Mouse (Mus musculus): ENCODE data around the gene Hnrnpa3. TPM values are rescaled to one million over a fixed set of nuclear protein-coding genes. Genes with fewer than 3 reads are reported as not detected.

The Hnrnpa3 gene
- polyA plus RNA-seq, 1 experiment from 2014 or later: 150 TPM

- Histone ChIP-seq H3K36me3 (ENCODE audit: control insufficient read depth, insufficient read depth, low read length) (no peaks in the 10 kb centered on the region), H3K27ac (ENCODE audit: low read depth, low read length) (no peak overlapping the region), H3K9me3 (ENCODE audit: control insufficient read depth, low read length) (no peaks in the 10 kb centered on the region), H3K4me3 (ENCODE audit: low read length) (no peak overlapping the region), H3K4me2 (ENCODE audit: low read length) (no peak overlapping the region), H3K27me3 (replicated peaks; ENCODE audit: control insufficient read depth, insufficient read depth, low read length) (no peaks in the 10 kb centered on the region), H3K9ac (ENCODE audit: low read depth, low read length) (no peak overlapping the region), H3K4me1 (ENCODE audit: control insufficient read depth, insufficient read depth, low read depth, low read length) (no peaks in the 10 kb centered on the region)
- 92% methylated on average over 6 of the region's 6 CpGs for WGBS
- no peak for ATAC-seq
These were observed 15.1 kb upstream of the Hnrnpa3 start for GRCm38 (mm10) chr2:75643950-75644349.

GRCm38 (mm10) chr2:75645251-75645650 is 13.8 kb upstream of the Hnrnpa3 start:
- no peak overlapping the region for H3K4me2 ChIP-seq (ENCODE audit: low read length)
- no peaks in the 10 kb centered on the region for H3K9me3 ChIP-seq (ENCODE audit: control insufficient read depth, low read length)
- no peaks in the 10 kb centered on the region for H3K27me3 ChIP-seq (replicated peaks; ENCODE audit: control insufficient read depth, insufficient read depth, low read length)
- H3K4me1 ChIP-seq (ENCODE audit: control insufficient read depth, insufficient read depth, low read depth, low read length): no peaks in the 10 kb centered on the region
- no peak overlapping the region for H3K27ac ChIP-seq (ENCODE audit: low read depth, low read length)
- 94% methylated on average over 12 of the region's 12 CpGs for WGBS
- no peaks in the 10 kb centered on the region for H3K36me3 ChIP-seq (ENCODE audit: control insufficient read depth, insufficient read depth, low read length)
- no peak overlapping the region for H3K9ac ChIP-seq (ENCODE audit: low read depth, low read length)
- no peak overlapping the region for H3K4me3 ChIP-seq (ENCODE audit: low read length)
- no peak for ATAC-seq

GRCm38 (mm10) chr2:75650437-75650836 is 8.6 kb upstream of the Hnrnpa3 start:
- Histone ChIP-seq H3K4me3 (ENCODE audit: low read length) (no peak overlapping the region), H3K36me3 (ENCODE audit: control insufficient read depth, insufficient read depth, low read length) (no peaks in the 10 kb centered on the region), H3K4me1 (ENCODE audit: control insufficient read depth, insufficient read depth, low read depth, low read length) (no peaks in the 10 kb centered on the region), H3K27me3 (replicated peaks; ENCODE audit: control insufficient read depth, insufficient read depth, low read length) (no peaks in the 10 kb centered on the region), H3K9me3 (ENCODE audit: control insufficient read depth, low read length) (no peaks in the 10 kb centered on the region), H3K27ac (ENCODE audit: low read depth, low read length) (no peak overlapping the region), H3K9ac (ENCODE audit: low read depth, low read length) (no peak overlapping the region), H3K4me2 (ENCODE audit: low read length) (no peak overlapping the region)
- 88% methylated on average over 1 of the region's 1 CpGs for WGBS
- no peak for ATAC-seq

GRCm38 (mm10) chr2:75653150-75653549 is 5.9 kb upstream of the Hnrnpa3 start:
- Histone ChIP-seq H3K9ac (ENCODE audit: low read depth, low read length) (no peak overlapping the region), H3K36me3 (ENCODE audit: control insufficient read depth, insufficient read depth, low read length) (no peaks in the 10 kb centered on the region), H3K4me1 (ENCODE audit: control insufficient read depth, insufficient read depth, low read depth, low read length) (peaks cover 6% of the 10 kb centered on the region), H3K9me3 (ENCODE audit: control insufficient read depth, low read length) (no peaks in the 10 kb centered on the region), H3K27me3 (replicated peaks; ENCODE audit: control insufficient read depth, insufficient read depth, low read length) (no peaks in the 10 kb centered on the region), H3K4me2 (ENCODE audit: low read length) (no peak overlapping the region), H3K4me3 (ENCODE audit: low read length) (no peak overlapping the region), H3K27ac (ENCODE audit: low read depth, low read length) (no peak overlapping the region)
- ATAC-seq: no peak

- WGBS: 71% methylated on average over 1 of the region's 1 CpGs
- Histone ChIP-seq H3K27ac (ENCODE audit: low read depth, low read length) (no peak overlapping the region), H3K4me3 (ENCODE audit: low read length) (no peak overlapping the region), H3K9me3 (ENCODE audit: control insufficient read depth, low read length) (no peaks in the 10 kb centered on the region), H3K9ac (ENCODE audit: low read depth, low read length) (no peak overlapping the region), H3K4me2 (ENCODE audit: low read length) (no peak overlapping the region), H3K4me1 (ENCODE audit: control insufficient read depth, insufficient read depth, low read depth, low read length) (peaks cover 6% of the 10 kb centered on the region), H3K27me3 (replicated peaks; ENCODE audit: control insufficient read depth, insufficient read depth, low read length) (no peaks in the 10 kb centered on the region), H3K36me3 (ENCODE audit: control insufficient read depth, insufficient read depth, low read length) (no peaks in the 10 kb centered on the region)
- ATAC-seq: no peak
These were observed 4.4 kb upstream of the Hnrnpa3 start for GRCm38 (mm10) chr2:75654679-75655078.

- Histone ChIP-seq H3K4me1 (ENCODE audit: control insufficient read depth, insufficient read depth, low read depth, low read length) (peaks cover 16% of the 10 kb centered on the region), H3K9me3 (ENCODE audit: control insufficient read depth, low read length) (no peaks in the 10 kb centered on the region), H3K36me3 (ENCODE audit: control insufficient read depth, insufficient read depth, low read length) (no peaks in the 10 kb centered on the region), H3K27me3 (replicated peaks; ENCODE audit: control insufficient read depth, insufficient read depth, low read length) (no peaks in the 10 kb centered on the region), H3K4me3 (ENCODE audit: low read length) (no peak overlapping the region), H3K9ac (ENCODE audit: low read depth, low read length) (no peak overlapping the region), H3K27ac (ENCODE audit: low read depth, low read length) (peak overlapping the region; percentile 55), H3K4me2 (ENCODE audit: low read length) (no peak overlapping the region)
- 94% methylated on average over 5 of the region's 5 CpGs for WGBS
- no peak for ATAC-seq
These were observed 2.1 kb upstream of the Hnrnpa3 start for GRCm38 (mm10) chr2:75656924-75657323.

GRCm38 (mm10) chr2:75657907-75658691 is 962 bp upstream of the Hnrnpa3 start:
- Histone ChIP-seq H3K9me3 (ENCODE audit: control insufficient read depth, low read length) (no peaks in the 10 kb centered on the region), H3K36me3 (ENCODE audit: control insufficient read depth, insufficient read depth, low read length) (peaks cover 8% of the 10 kb centered on the region), H3K9ac (ENCODE audit: low read depth, low read length) (peak overlapping the region; percentile 79), H3K4me1 (ENCODE audit: control insufficient read depth, insufficient read depth, low read depth, low read length) (peaks cover 16% of the 10 kb centered on the region), H3K27me3 (replicated peaks; ENCODE audit: control insufficient read depth, insufficient read depth, low read length) (no peaks in the 10 kb centered on the region), H3K4me3 (ENCODE audit: low read length) (peak overlapping the region; percentile 89), H3K4me2 (ENCODE audit: low read length) (peak overlapping the region; percentile 58), H3K27ac (ENCODE audit: low read depth, low read length) (peak overlapping the region; percentile 95)
- WGBS: 1% methylated on average over 18 of the region's 18 CpGs
- no peak for ATAC-seq

- WGBS: under 1% methylated on average over 31 of the region's 47 CpGs
- H3K4me1 ChIP-seq (ENCODE audit: control insufficient read depth, insufficient read depth, low read depth, low read length): peaks cover 16% of the 10 kb centered on the region
- H3K9ac ChIP-seq (ENCODE audit: low read depth, low read length): peak overlapping the region; percentile 99
- no peaks in the 10 kb centered on the region for H3K9me3 ChIP-seq (ENCODE audit: control insufficient read depth, low read length)
- peak overlapping the region; percentile 89 for H3K4me3 ChIP-seq (ENCODE audit: low read length)
- peaks cover 14% of the 10 kb centered on the region for H3K36me3 ChIP-seq (ENCODE audit: control insufficient read depth, insufficient read depth, low read length)
- no peaks in the 10 kb centered on the region for H3K27me3 ChIP-seq (replicated peaks; ENCODE audit: control insufficient read depth, insufficient read depth, low read length)
- H3K27ac ChIP-seq (ENCODE audit: low read depth, low read length): peak overlapping the region; percentile 100
- ATAC-seq: peak; percentile 66
- H3K4me2 ChIP-seq (ENCODE audit: low read length): peak overlapping the region; percentile 93
These were observed 534 bp downstream of the Hnrnpa3 start for GRCm38 (mm10) chr2:75659629-75659960.

- H3K4me2 ChIP-seq (ENCODE audit: low read length): peak overlapping the region; percentile 93
- no peak for ATAC-seq
These were observed 1.3 kb downstream of the Hnrnpa3 start for GRCm38 (mm10) chr2:75660255-75660948.

More at GRCm38 (mm10) chr2:75660255-75660948, 1.3 kb downstream of the Hnrnpa3 start:
- no peaks in the 10 kb centered on the region for H3K9me3 ChIP-seq (ENCODE audit: control insufficient read depth, low read length)
- H3K27ac ChIP-seq (ENCODE audit: low read depth, low read length): peak overlapping the region; percentile 100
- H3K9ac ChIP-seq (ENCODE audit: low read depth, low read length): peak overlapping the region; percentile 99
- WGBS: 4% methylated on average over 15 of the region's 15 CpGs
- H3K36me3 ChIP-seq (ENCODE audit: control insufficient read depth, insufficient read depth, low read length): peaks cover 14% of the 10 kb centered on the region
- H3K27me3 ChIP-seq (replicated peaks; ENCODE audit: control insufficient read depth, insufficient read depth, low read length): no peaks in the 10 kb centered on the region
- peak overlapping the region; percentile 89 for H3K4me3 ChIP-seq (ENCODE audit: low read length)
- H3K4me1 ChIP-seq (ENCODE audit: control insufficient read depth, insufficient read depth, low read depth, low read length): peaks cover 16% of the 10 kb centered on the region

Data from hindbrain, embryonic 16.5 days (tissue).